Mouse (Mus musculus) lung, postnatal 0 days (tissue): ENCODE data around the gene Akap6.

Source experiments
- CTCF ChIP-seq: IDR thresholded peaks from 2 replicates; pipeline ENCODE4 v1.5.1; 2016; ENCODE audit warnings: antibody characterized with exemption, mild to moderate bottlenecking
- EP300 ChIP-seq: IDR thresholded peaks from 2 replicates; pipeline ENCODE4 v1.6.1; 2016; ENCODE audit warnings: antibody characterized with exemption, mild to moderate bottlenecking, control low read depth

- no peak for TF ChIP-seq CTCF
- TF ChIP-seq EP300: no peak
Observed at GRCm38 (mm10) chr12:52910345-52910744, 211.2 kb downstream of the Akap6 start.
